Mouse (Mus musculus) midbrain, embryonic 16.5 days (tissue): ENCODE measurements around the gene Polr3b. TPM values are rescaled to one million over a fixed set of nuclear protein-coding genes. Genes with fewer than 3 reads are reported as not detected.

ENCODE experiments used
- ATAC-seq: fragments of 200-750 bp; cut with Nextera tagmentation; 2 replicates; pipeline ENCODE4 v1.8.0; 2017; ENCODE audit warnings: moderate TSS enrichment
- H3K27ac ChIP-seq: fragments of 300-500 bp; sonication (generic); 2 replicates; pipeline ENCODE4 v1.5.1; 2014; ENCODE audit warnings: mild to moderate bottlenecking, low read length, mixed read lengths
- H3K27me3 ChIP-seq: fragments of 300-500 bp; sonication (generic); 2 replicates; pipeline ENCODE4 v1.6.1; 2014; ENCODE audit warnings: low read depth, low read length, mixed read lengths; ENCODE audit not compliant: control insufficient read depth, insufficient read depth
- H3K36me3 ChIP-seq: fragments of 300-500 bp; sonication (generic); 2 replicates; pipeline ENCODE4 v1.6.1; 2014; ENCODE audit warnings: mild to moderate bottlenecking, low read length, moderate library complexity, mixed read lengths; ENCODE audit not compliant: control insufficient read depth, insufficient read depth
- H3K4me1 ChIP-seq: fragments of 300-500 bp; sonication (generic); 2 replicates; pipeline ENCODE4 v1.6.1; 2014; ENCODE audit warnings: mild to moderate bottlenecking, low read length, mixed read lengths; ENCODE audit not compliant: control insufficient read depth, insufficient read depth
- H3K4me2 ChIP-seq: fragments of 300-500 bp; sonication (generic); 2 replicates; pipeline ENCODE4 v1.6.1; 2014; ENCODE audit warnings: mild to moderate bottlenecking, low read length, mixed read lengths
- H3K4me3 ChIP-seq: fragments of 300-500 bp; sonication (generic); 2 replicates; pipeline ENCODE4 v1.5.1; 2014; ENCODE audit warnings: low read depth, mild to moderate bottlenecking, low read length, moderate library complexity, mixed read lengths
- H3K9ac ChIP-seq: fragments of 300-500 bp; sonication (generic); 2 replicates; pipeline ENCODE4 v1.6.1; 2014; ENCODE audit warnings: low read depth, low read length, mixed read lengths
- H3K9me3 ChIP-seq: fragments of 300-500 bp; sonication (generic); replicated peaks from 2 replicates; pipeline ENCODE4 v1.6.1; 2014; ENCODE audit warnings: mild to moderate bottlenecking, low read length, mixed read lengths; ENCODE audit not compliant: control insufficient read depth, poor library complexity, severe bottlenecking
- WGBS: fragments of 180-500 bp; shearing (Covaris S2); extraction: QIAGEN DNeasy Blood & Tissue Kit; methylation state at CpG from one replicate; pipeline ENCODE4 v1.1.7; 2014; 5-methylcytosine and 5-hydroxymethylcytosine counted together
- polyA plus RNA-seq: library from polyadenylated mRNA; unstranded; fragments of >200 nt; fragmentation: Nextera tagmentation; extraction: Ambion mirVana; gene quantifications from 2 replicates; pipeline ENCODE4 v1.2.1, GENCODE M21; 2015

Polr3b gene
- polyA plus RNA-seq, 1 experiment from 2014 or later, result 13.9 TPM

- no peak overlapping the region for H3K9ac ChIP-seq
- no peak overlapping the region for H3K4me2 ChIP-seq
- no peaks in the 10 kb centered on the region for H3K36me3 ChIP-seq
- no peak for ATAC-seq
- no peaks in the 10 kb centered on the region for H3K4me1 ChIP-seq
- no peak overlapping the region for H3K27ac ChIP-seq
- 76% methylated on average over 4 of the region's 4 CpGs for WGBS
- H3K27me3 ChIP-seq, result no peaks in the 10 kb centered on the region
- H3K4me3 ChIP-seq, result no peak overlapping the region
- no peaks in the 10 kb centered on the region for H3K9me3 ChIP-seq
Measured at GRCm38 (mm10) chr10:84772380-84773130, 150.5 kb downstream of the Polr3b start.

GRCm38 (mm10) chr10:84773889-84774288, 151.8 kb downstream of the Polr3b start:
- WGBS, result 89% methylated on average over 4 of the region's 4 CpGs
- ATAC-seq, result no peak

GRCm38 (mm10) chr10:84774573-84774972, 152.5 kb downstream of the Polr3b start:
- no peak for ATAC-seq
- Histone ChIP-seq H3K4me2 (no peak overlapping the region), H3K27ac (no peak overlapping the region), H3K4me3 (no peak overlapping the region), H3K9ac (no peak overlapping the region), H3K27me3 (no peaks in the 10 kb centered on the region), H3K9me3 (no peaks in the 10 kb centered on the region), H3K36me3 (no peaks in the 10 kb centered on the region), H3K4me1 (no peaks in the 10 kb centered on the region)
- WGBS, result 81% methylated on average over 12 of the region's 12 CpGs

More at GRCm38 (mm10) chr10:84773889-84774288, 151.8 kb downstream of the Polr3b start:
- Histone ChIP-seq H3K9ac (no peak overlapping the region), H3K36me3 (no peaks in the 10 kb centered on the region), H3K27me3 (no peaks in the 10 kb centered on the region), H3K9me3 (no peaks in the 10 kb centered on the region), H3K27ac (no peak overlapping the region), H3K4me3 (no peak overlapping the region), H3K4me2 (no peak overlapping the region), H3K4me1 (no peaks in the 10 kb centered on the region)

Other genes with a start within 250 kb of the Polr3b start
- 5.5 and 5.6 TPM in 2 replicates for gene Nuak1, start 181.7 kb upstream of the Polr3b start, polyA plus RNA-seq
- 45.9 and 52.3 TPM in 2 replicates for gene Ckap4, start 88.2 kb upstream of the Polr3b start, polyA plus RNA-seq
- 20.4 and 22.7 TPM in 2 replicates for gene Tcp11l2, start 45.7 kb upstream of the Polr3b start, polyA plus RNA-seq
- 12.6 and 13.9 TPM in 2 replicates for gene Rfx4, start 133.8 kb downstream of the Polr3b start, polyA plus RNA-seq